Mouse (Mus musculus): ENCODE data around the gene Olfr463. TPM values are rescaled to one million over a fixed set of nuclear protein-coding genes. Genes with fewer than 3 reads are reported as not detected.
"Not testable (repeated sequence)": the region's sequence is repeated elsewhere in the genome, so short reads cannot be mapped to it uniquely, and the experiment has no call there.

Gene Olfr463
- polyA plus RNA-seq, 1 experiment from 2014 or later, result not detected

DNA sequence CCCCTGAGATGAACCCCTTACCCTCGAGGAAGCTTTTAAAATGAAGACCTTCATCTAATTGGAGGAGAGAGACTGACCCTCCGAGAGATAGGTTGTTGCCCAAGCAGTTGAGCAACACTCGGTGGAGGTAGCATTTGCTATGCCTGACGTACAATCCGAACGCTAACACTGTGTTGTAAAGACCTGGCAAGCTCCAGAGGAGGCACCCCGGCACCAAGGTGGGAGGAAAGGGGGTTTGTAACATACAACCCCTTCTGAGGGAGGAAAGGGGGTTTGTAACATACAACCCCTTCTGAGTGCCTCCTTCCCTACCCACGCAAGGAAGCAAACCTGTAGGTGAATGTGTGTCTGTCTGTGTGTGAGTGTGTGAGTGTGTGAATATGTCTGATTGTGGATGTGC lies 25.4 kb downstream of the Olfr463 start:
- DNase-seq, result no peak
- 47% methylated on average over 8 of the region's 8 CpGs for WGBS (ENCODE audit: insufficient replicate concordance)

DNA sequence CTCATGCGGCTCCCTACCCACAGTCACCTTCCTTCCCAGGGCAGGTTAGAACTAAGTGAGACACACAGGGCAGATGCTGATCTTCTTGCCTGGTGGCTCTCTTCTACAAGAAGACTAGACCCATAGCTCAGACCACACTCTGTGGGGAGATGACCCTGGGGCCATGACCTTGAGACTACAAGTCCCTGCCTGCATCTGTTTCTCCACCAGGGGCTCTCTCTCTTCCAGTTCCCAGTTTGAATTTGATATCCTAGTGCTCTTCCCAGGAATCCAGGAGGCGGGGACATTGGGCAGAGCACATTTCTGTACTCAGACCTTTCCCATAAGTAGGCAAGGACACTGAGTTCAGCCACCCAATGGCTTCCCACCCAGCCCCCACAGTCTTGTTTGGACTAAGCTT lies 27.1 kb downstream of the Olfr463 start:
- Histone ChIP-seq H3K27me3 (ENCODE audit: insufficient read depth, low read length) (no peaks in the 10 kb centered on the region), H3K4me1 (ENCODE audit: insufficient read depth) (no peaks in the 10 kb centered on the region), H3K4me2 (ENCODE audit: low read depth, low read length) (no peak overlapping the region), H3K4me3 (ENCODE audit: low read depth, low read length) (no peak overlapping the region), H3K9me3 (ENCODE audit: low read length) (no peaks in the 10 kb centered on the region), H3K27ac (ENCODE audit: low read depth) (no peak overlapping the region), H3K36me3 (replicated peaks; ENCODE audit: insufficient read depth, low read length) (no peaks in the 10 kb centered on the region), H3K9ac (replicated peaks) (no peak overlapping the region)
- WGBS (ENCODE audit: insufficient replicate concordance), result 67% methylated on average over 2 of the region's 2 CpGs
- no peak for ATAC-seq
- TF ChIP-seq CTCF (IDR thresholded peaks at IDR 0.05; ENCODE audit: low read depth) (no peak), EP300 (IDR thresholded peaks at IDR 0.05; ENCODE audit: low read depth) (no peak)
- no peak for DNase-seq

More for the DNA sequence above, 25.4 kb downstream of the Olfr463 start:
- Histone ChIP-seq H3K27ac (ENCODE audit: low read depth) (no peak overlapping the region), H3K27me3 (ENCODE audit: insufficient read depth, low read length) (no peaks in the 10 kb centered on the region), H3K4me3 (ENCODE audit: low read depth, low read length) (no peak overlapping the region), H3K4me2 (ENCODE audit: low read depth, low read length) (no peak overlapping the region), H3K4me1 (ENCODE audit: insufficient read depth) (no peaks in the 10 kb centered on the region), H3K9me3 (ENCODE audit: low read length) (no peaks in the 10 kb centered on the region), H3K36me3 (replicated peaks; ENCODE audit: insufficient read depth, low read length) (no peaks in the 10 kb centered on the region), H3K9ac (replicated peaks) (no peak overlapping the region)
- ATAC-seq, result no peak
- TF ChIP-seq EP300 (IDR thresholded peaks at IDR 0.05; ENCODE audit: low read depth) (no peak), CTCF (IDR thresholded peaks at IDR 0.05; ENCODE audit: low read depth) (no peak)

DNA sequence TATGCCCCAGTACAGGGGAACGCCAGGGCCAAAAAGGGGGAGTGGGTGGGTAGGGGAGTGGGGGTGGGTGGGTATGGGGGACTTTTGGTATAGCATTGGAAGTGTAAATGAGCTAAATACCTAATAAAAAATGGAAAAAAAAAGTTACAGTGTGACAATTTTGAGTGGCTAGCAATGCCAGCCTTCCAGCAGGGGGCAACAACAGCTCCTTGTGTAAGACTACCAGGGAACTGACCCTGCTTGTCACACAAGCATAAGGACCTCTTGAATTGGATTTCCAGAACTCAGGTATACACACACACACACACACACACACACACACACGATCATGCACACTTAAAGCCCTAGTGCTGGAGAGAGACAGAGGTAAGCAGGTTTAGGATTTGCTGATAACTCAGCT lies 30.3 kb downstream of the Olfr463 start:
- DNase-seq; H3K36me3 ChIP-seq (replicated peaks; ENCODE audit: insufficient read depth, low read length); H3K27me3 ChIP-seq (ENCODE audit: insufficient read depth, low read length); H3K9me3 ChIP-seq (ENCODE audit: low read length); H3K4me2 ChIP-seq (ENCODE audit: low read depth, low read length); H3K9ac ChIP-seq (replicated peaks); ATAC-seq; H3K4me3 ChIP-seq (ENCODE audit: low read depth, low read length); H3K4me1 ChIP-seq (ENCODE audit: insufficient read depth); H3K27ac ChIP-seq (ENCODE audit: low read depth): not testable (repeated sequence)
- 75% methylated on average over 1 of the region's 2 CpGs for WGBS (ENCODE audit: insufficient replicate concordance)

- Histone ChIP-seq H3K27me3 (ENCODE audit: insufficient read depth, low read length) (no peaks in the 10 kb centered on the region), H3K9ac (replicated peaks) (no peak overlapping the region), H3K4me3 (ENCODE audit: low read depth, low read length) (no peak overlapping the region), H3K4me2 (ENCODE audit: low read depth, low read length) (no peak overlapping the region), H3K4me1 (ENCODE audit: insufficient read depth) (no peaks in the 10 kb centered on the region), H3K36me3 (replicated peaks; ENCODE audit: insufficient read depth, low read length) (0 out of 2 replicates have a peak, but pooled peaks cover 2% of the 10 kb centered on the region), H3K27ac (ENCODE audit: low read depth) (no peak overlapping the region), H3K9me3 (ENCODE audit: low read length) (no peaks in the 10 kb centered on the region)
- no peak for TF ChIP-seq EP300 (IDR thresholded peaks at IDR 0.05; ENCODE audit: low read depth)
- TF ChIP-seq CTCF (IDR thresholded peaks at IDR 0.05; ENCODE audit: low read depth), result no peak
- no peak for ATAC-seq
- WGBS (ENCODE audit: insufficient replicate concordance), result 83% methylated on average over 13 of the region's 13 CpGs
- DNase-seq, result no peak
Observed at GRCm38 (mm10) chr11:87862805-87863204, 34.4 kb downstream of the Olfr463 start.

GRCm38 (mm10) chr11:87860426-87860825 lies 36.8 kb downstream of the Olfr463 start:
- no peaks in the 10 kb centered on the region for H3K9me3 ChIP-seq (ENCODE audit: low read length)
- H3K4me1 ChIP-seq (ENCODE audit: insufficient read depth), result no peaks in the 10 kb centered on the region
- no peak overlapping the region for H3K9ac ChIP-seq (replicated peaks)
- H3K27ac ChIP-seq (ENCODE audit: low read depth), result no peak overlapping the region
- no peak overlapping the region for H3K4me2 ChIP-seq (ENCODE audit: low read depth, low read length)
- no peak overlapping the region for H3K4me3 ChIP-seq (ENCODE audit: low read depth, low read length)
- H3K27me3 ChIP-seq (ENCODE audit: insufficient read depth, low read length), result no peaks in the 10 kb centered on the region
- 0 out of 2 replicates have a peak, but pooled peaks cover 2% of the 10 kb centered on the region for H3K36me3 ChIP-seq (replicated peaks; ENCODE audit: insufficient read depth, low read length)
- TF ChIP-seq EP300 (IDR thresholded peaks at IDR 0.05; ENCODE audit: low read depth), result no peak
- DNase-seq (no peak), ATAC-seq (no peak)
- WGBS (ENCODE audit: insufficient replicate concordance), result 75% methylated on average over 9 of the region's 9 CpGs

GRCm38 (mm10) chr11:87859273-87859672 lies 37.9 kb downstream of the Olfr463 start:
- no peak overlapping the region for H3K4me2 ChIP-seq (ENCODE audit: low read depth, low read length)
- H3K4me1 ChIP-seq (ENCODE audit: insufficient read depth), result no peaks in the 10 kb centered on the region
- H3K36me3 ChIP-seq (replicated peaks; ENCODE audit: insufficient read depth, low read length), result 0 out of 2 replicates have a peak, but pooled peaks cover 2% of the 10 kb centered on the region
- DNase-seq (no peak), ATAC-seq (no peak)
- no peaks in the 10 kb centered on the region for H3K9me3 ChIP-seq (ENCODE audit: low read length)
- no peak overlapping the region for H3K9ac ChIP-seq (replicated peaks)
- 78% methylated on average over 11 of the region's 11 CpGs for WGBS (ENCODE audit: insufficient replicate concordance)
- no peak overlapping the region for H3K27ac ChIP-seq (ENCODE audit: low read depth)
- no peaks in the 10 kb centered on the region for H3K27me3 ChIP-seq (ENCODE audit: insufficient read depth, low read length)
- no peak overlapping the region for H3K4me3 ChIP-seq (ENCODE audit: low read depth, low read length)
- TF ChIP-seq EP300 (IDR thresholded peaks at IDR 0.05; ENCODE audit: low read depth), result no peak
- no peak for TF ChIP-seq CTCF (IDR thresholded peaks at IDR 0.05; ENCODE audit: low read depth)

GRCm38 (mm10) chr11:87854550-87854949 lies 42.6 kb downstream of the Olfr463 start:
- no peaks in the 10 kb centered on the region for H3K27me3 ChIP-seq (ENCODE audit: insufficient read depth, low read length)
- TF ChIP-seq CTCF (IDR thresholded peaks at IDR 0.05; ENCODE audit: low read depth) (no peak), EP300 (IDR thresholded peaks at IDR 0.05; ENCODE audit: low read depth) (no peak)
- 77% methylated on average over 7 of the region's 7 CpGs for WGBS (ENCODE audit: insufficient replicate concordance)
- H3K9ac ChIP-seq (replicated peaks), result no peak overlapping the region
- DNase-seq (no peak), ATAC-seq (no peak)
- H3K9me3 ChIP-seq (ENCODE audit: low read length), result no peaks in the 10 kb centered on the region
- H3K4me1 ChIP-seq (ENCODE audit: insufficient read depth), result peaks cover 3% of the 10 kb centered on the region
- H3K36me3 ChIP-seq (replicated peaks; ENCODE audit: insufficient read depth, low read length), result no peaks in the 10 kb centered on the region
- H3K4me2 ChIP-seq (ENCODE audit: low read depth, low read length), result no peak overlapping the region
- no peak overlapping the region for H3K27ac ChIP-seq (ENCODE audit: low read depth)
- no peak overlapping the region for H3K4me3 ChIP-seq (ENCODE audit: low read depth, low read length)

Measured in liver, postnatal 0 days (tissue).